Mouse (Mus musculus): ENCODE measurements around the gene Anks1b. TPM values are rescaled to one million over a fixed set of nuclear protein-coding genes. Genes with fewer than 3 reads are reported as not detected.

Gene Anks1b
- polyA plus RNA-seq, 1 experiment from 2014 or later = 96.8 TPM

- Histone ChIP-seq H3K27me3 (replicated peaks) (no peaks in the 10 kb centered on the region), H3K4me3 (no peak overlapping the region), H3K9me3 (no peaks in the 10 kb centered on the region), H3K36me3 (replicated peaks) (no peaks in the 10 kb centered on the region), H3K9ac (no peak overlapping the region), H3K4me2 (no peak overlapping the region), H3K27ac (no peak overlapping the region), H3K4me1 (no peaks in the 10 kb centered on the region)
- WGBS = 89% methylated on average over 1 of the region's 1 CpGs
- ATAC-seq (replicated peaks) = no peak
These were observed 472.1 kb downstream of the Anks1b start for GRCm38 (mm10) chr10:90345394-90345793.

- Histone ChIP-seq H3K4me1 (no peaks in the 10 kb centered on the region), H3K36me3 (replicated peaks) (no peaks in the 10 kb centered on the region), H3K4me3 (no peak overlapping the region), H3K27me3 (replicated peaks) (no peaks in the 10 kb centered on the region), H3K9ac (no peak overlapping the region), H3K9me3 (no peaks in the 10 kb centered on the region), H3K27ac (no peak overlapping the region), H3K4me2 (no peak overlapping the region)
- WGBS = no CpG with 5 or more reads among the region's 1 CpGs
- ATAC-seq (replicated peaks) = no peak
These were observed 482.9 kb downstream of the Anks1b start for GRCm38 (mm10) chr10:90356258-90356657.

GRCm38 (mm10) chr10:90357169-90357907 is 484.0 kb downstream of the Anks1b start:
- Histone ChIP-seq H3K27me3 (replicated peaks) (no peaks in the 10 kb centered on the region), H3K9me3 (no peaks in the 10 kb centered on the region), H3K4me3 (no peak overlapping the region), H3K9ac (no peak overlapping the region), H3K36me3 (replicated peaks) (no peaks in the 10 kb centered on the region), H3K4me2 (no peak overlapping the region), H3K4me1 (no peaks in the 10 kb centered on the region), H3K27ac (no peak overlapping the region)
- no peak for ATAC-seq (replicated peaks)
- WGBS = 67% methylated on average over 1 of the region's 1 CpGs

GRCm38 (mm10) chr10:90369015-90369414 is 495.7 kb downstream of the Anks1b start:
- no peak for ATAC-seq (replicated peaks)
- H3K9ac ChIP-seq = no peak overlapping the region
- H3K27ac ChIP-seq = no peak overlapping the region
- H3K4me2 ChIP-seq = no peak overlapping the region
- no peaks in the 10 kb centered on the region for H3K9me3 ChIP-seq
- no peaks in the 10 kb centered on the region for H3K4me1 ChIP-seq
- 94% methylated on average over 7 of the region's 7 CpGs for WGBS
- no peaks in the 10 kb centered on the region for H3K27me3 ChIP-seq (replicated peaks)
- H3K4me3 ChIP-seq = no peak overlapping the region
- H3K36me3 ChIP-seq (replicated peaks) = no peaks in the 10 kb centered on the region

GRCm38 (mm10) chr10:90370751-90371150 is 497.4 kb downstream of the Anks1b start:
- peak; percentile 39; the same call in 1 of the 2 replicates for ATAC-seq (replicated peaks)
- Histone ChIP-seq H3K27ac (no peak overlapping the region), H3K9ac (no peak overlapping the region), H3K4me3 (no peak overlapping the region), H3K36me3 (replicated peaks) (no peaks in the 10 kb centered on the region), H3K9me3 (no peaks in the 10 kb centered on the region), H3K4me1 (no peaks in the 10 kb centered on the region), H3K27me3 (replicated peaks) (no peaks in the 10 kb centered on the region), H3K4me2 (no peak overlapping the region)
- WGBS = 81% methylated on average over 3 of the region's 3 CpGs

GRCm38 (mm10) chr10:90373469-90373868 is 500.2 kb downstream of the Anks1b start:
- no peak overlapping the region for H3K9ac ChIP-seq
- no peaks in the 10 kb centered on the region for H3K27me3 ChIP-seq (replicated peaks)
- 33% methylated on average over 4 of the region's 4 CpGs for WGBS
- no peak overlapping the region for H3K4me3 ChIP-seq
- H3K4me1 ChIP-seq = no peaks in the 10 kb centered on the region
- H3K4me2 ChIP-seq = no peak overlapping the region
- ATAC-seq (replicated peaks) = no peak
- H3K9me3 ChIP-seq = no peaks in the 10 kb centered on the region
- no peak overlapping the region for H3K27ac ChIP-seq
- H3K36me3 ChIP-seq (replicated peaks) = no peaks in the 10 kb centered on the region

GRCm38 (mm10) chr10:90376605-90377004 is 503.3 kb downstream of the Anks1b start:
- no peak overlapping the region for H3K27ac ChIP-seq
- H3K4me3 ChIP-seq = no peak overlapping the region
- no peaks in the 10 kb centered on the region for H3K9me3 ChIP-seq
- no peak overlapping the region for H3K9ac ChIP-seq
- no peaks in the 10 kb centered on the region for H3K36me3 ChIP-seq (replicated peaks)
- no peaks in the 10 kb centered on the region for H3K27me3 ChIP-seq (replicated peaks)
- peaks cover 7% of the 10 kb centered on the region; the same call in 1 of the 2 replicates for H3K4me1 ChIP-seq
- no peak for ATAC-seq (replicated peaks)
- 74% methylated on average over 1 of the region's 1 CpGs for WGBS
- no peak overlapping the region for H3K4me2 ChIP-seq

- WGBS = 89% methylated on average over 1 of the region's 1 CpGs
- Histone ChIP-seq H3K4me2 (no peak overlapping the region), H3K9me3 (no peaks in the 10 kb centered on the region), H3K27me3 (replicated peaks) (no peaks in the 10 kb centered on the region), H3K4me1 (peaks cover 7% of the 10 kb centered on the region; the same call in 1 of the 2 replicates), H3K27ac (peak overlapping the region; percentile 62), H3K9ac (no peak overlapping the region), H3K4me3 (no peak overlapping the region), H3K36me3 (replicated peaks) (no peaks in the 10 kb centered on the region)
- ATAC-seq (replicated peaks) = no peak
These were observed 506.8 kb downstream of the Anks1b start for GRCm38 (mm10) chr10:90380062-90380461.

GRCm38 (mm10) chr10:90380704-90381339 is 507.5 kb downstream of the Anks1b start:
- WGBS = 42% methylated on average over 8 of the region's 8 CpGs

GRCm38 (mm10) chr10:90400382-90400781 is 527.1 kb downstream of the Anks1b start:
- no peak overlapping the region for H3K4me3 ChIP-seq
- no peak overlapping the region for H3K4me2 ChIP-seq
- ATAC-seq (replicated peaks) = no peak
- no peaks in the 10 kb centered on the region for H3K4me1 ChIP-seq
- H3K9me3 ChIP-seq = no peaks in the 10 kb centered on the region
- WGBS = 94% methylated on average over 4 of the region's 4 CpGs
- no peak overlapping the region for H3K27ac ChIP-seq
- no peak overlapping the region for H3K9ac ChIP-seq
- H3K27me3 ChIP-seq (replicated peaks) = no peaks in the 10 kb centered on the region
- no peaks in the 10 kb centered on the region for H3K36me3 ChIP-seq (replicated peaks)

More at GRCm38 (mm10) chr10:90380704-90381339, 507.5 kb downstream of the Anks1b start:
- no peak overlapping the region for H3K4me2 ChIP-seq
- ATAC-seq (replicated peaks) = peak; percentile 93
- no peaks in the 10 kb centered on the region for H3K9me3 ChIP-seq
- H3K27me3 ChIP-seq (replicated peaks) = no peaks in the 10 kb centered on the region
- no peak overlapping the region for H3K4me3 ChIP-seq
- no peak overlapping the region for H3K9ac ChIP-seq
- peak overlapping the region; percentile 62 for H3K27ac ChIP-seq
- peaks cover 7% of the 10 kb centered on the region; the same call in 1 of the 2 replicates for H3K4me1 ChIP-seq
- no peaks in the 10 kb centered on the region for H3K36me3 ChIP-seq (replicated peaks)

GRCm38 (mm10) chr10:90408484-90408883 is 535.2 kb downstream of the Anks1b start:
- H3K27me3 ChIP-seq (replicated peaks) = no peaks in the 10 kb centered on the region
- ATAC-seq (replicated peaks) = no peak
- no peak overlapping the region for H3K9ac ChIP-seq
- H3K36me3 ChIP-seq (replicated peaks) = no peaks in the 10 kb centered on the region
- H3K9me3 ChIP-seq = no peaks in the 10 kb centered on the region
- H3K27ac ChIP-seq = no peak overlapping the region
- WGBS = 94% methylated on average over 2 of the region's 2 CpGs
- H3K4me1 ChIP-seq = no peaks in the 10 kb centered on the region
- no peak overlapping the region for H3K4me3 ChIP-seq
- H3K4me2 ChIP-seq = no peak overlapping the region

GRCm38 (mm10) chr10:90431527-90431926 is 558.2 kb downstream of the Anks1b start:
- H3K36me3 ChIP-seq (replicated peaks) = no peaks in the 10 kb centered on the region
- no peak for ATAC-seq (replicated peaks)
- H3K4me1 ChIP-seq = no peaks in the 10 kb centered on the region
- H3K9me3 ChIP-seq = no peaks in the 10 kb centered on the region
- no peak overlapping the region for H3K9ac ChIP-seq
- H3K27ac ChIP-seq = no peak overlapping the region
- H3K27me3 ChIP-seq (replicated peaks) = no peaks in the 10 kb centered on the region
- no peak overlapping the region for H3K4me2 ChIP-seq
- H3K4me3 ChIP-seq = no peak overlapping the region
- WGBS = 83% methylated on average over 5 of the region's 5 CpGs

GRCm38 (mm10) chr10:90431974-90432373 is 558.7 kb downstream of the Anks1b start:
- ATAC-seq (replicated peaks) = peak; percentile 48; the same call in 1 of the 2 replicates
- Histone ChIP-seq H3K9ac (no peak overlapping the region), H3K4me3 (no peak overlapping the region), H3K4me2 (no peak overlapping the region), H3K36me3 (replicated peaks) (no peaks in the 10 kb centered on the region), H3K9me3 (no peaks in the 10 kb centered on the region), H3K4me1 (no peaks in the 10 kb centered on the region), H3K27ac (no peak overlapping the region), H3K27me3 (replicated peaks) (no peaks in the 10 kb centered on the region)
- WGBS = 56% methylated on average over 9 of the region's 9 CpGs

All from midbrain, embryonic 15.5 days (tissue).